In the genomic region with DNA sequence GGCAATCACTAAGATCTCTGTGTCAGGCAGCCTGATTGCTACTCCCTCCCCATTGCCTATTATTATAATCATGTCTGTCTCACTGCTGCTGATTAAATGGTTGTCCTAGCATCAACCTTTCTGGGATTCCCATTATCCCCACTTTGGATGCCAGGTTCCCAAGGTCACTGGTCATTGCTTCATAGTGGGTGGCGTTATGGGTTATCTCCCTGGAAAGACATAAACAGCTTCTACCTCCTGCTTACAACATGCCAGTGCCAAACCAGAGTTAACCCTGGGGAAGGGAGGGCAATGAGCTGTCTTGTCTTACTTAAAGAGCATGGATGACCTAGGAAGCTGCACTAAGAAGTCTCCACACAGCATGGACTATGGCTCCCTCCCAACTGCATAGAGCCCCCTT, we compare ENCODE assay signal across 32 mouse cellular contexts.
"Had no signal": no experiment of that assay in that cellular context is flagged by ENCODE, and none has a peak within 500 bp of the region (broad histone marks: within the 10 kb centered on the region; RNA-seq: fewer than 3 reads in every experiment).

No protein-coding gene starts in this region.

- H3K27me3 ChIP-seq: limb, embryonic 12.5 days; liver, embryonic 12.5 days; liver, embryonic 13.5 days; liver, embryonic 15.5 days; lung, embryonic 15.5 days; midbrain, embryonic 12.5 days; midbrain, embryonic 13.5 days; midbrain, embryonic 15.5 days; neural tube, embryonic 12.5 days had no signal

- H3K9me3 ChIP-seq: limb, embryonic 10.5 days; limb, embryonic 12.5 days; limb, embryonic 13.5 days; limb, embryonic 15.5 days; liver, embryonic 12.5 days; liver, embryonic 13.5 days; liver, embryonic 15.5 days; lung, embryonic 15.5 days; midbrain, embryonic 10.5 days; midbrain, embryonic 12.5 days; midbrain, embryonic 13.5 days; midbrain, embryonic 15.5 days; neural tube, embryonic 12.5 days had no signal

- DNase-seq: left cerebral cortex, postnatal 4 days; liver; liver, embryonic 13.5 days; liver, postnatal 0 days; lung, adult 18-20 months; lung, adult 2 months; lung, embryonic 14.5 days; lung, postnatal 10 days; lung, postnatal 14 days; lung, postnatal 36 days; lung, postnatal 4 days; midbrain, embryonic 14.5 days had no signal

- H3K36me3 ChIP-seq: limb, embryonic 10.5 days; limb, embryonic 12.5 days; limb, embryonic 13.5 days; limb, embryonic 15.5 days; liver, embryonic 12.5 days; liver, embryonic 13.5 days; liver, embryonic 15.5 days; lung, embryonic 15.5 days; midbrain, embryonic 10.5 days; midbrain, embryonic 12.5 days; midbrain, embryonic 13.5 days; midbrain, embryonic 15.5 days; neural tube, embryonic 12.5 days had no signal

- H3K4me1 ChIP-seq: liver, embryonic 12.5 days; liver, embryonic 13.5 days; liver, embryonic 15.5 days; megakaryocyte, embryonic 14.5 days; midbrain, embryonic 12.5 days; midbrain, embryonic 13.5 days; midbrain, embryonic 15.5 days; neural tube, embryonic 12.5 days had no signal

- H3K9ac ChIP-seq: limb, embryonic 12.5 days; limb, embryonic 13.5 days; limb, embryonic 15.5 days; liver, embryonic 12.5 days; liver, embryonic 13.5 days; liver, embryonic 14.5 days; liver, embryonic 15.5 days; liver, postnatal 0 days; lung, embryonic 14.5 days; lung, embryonic 15.5 days; midbrain, embryonic 12.5 days; midbrain, embryonic 13.5 days; midbrain, embryonic 15.5 days; neural tube, embryonic 12.5 days had no signal

- H3K27ac ChIP-seq: left cerebral cortex, adult 2 months; limb, embryonic 10.5 days; limb, embryonic 12.5 days; limb, embryonic 13.5 days; limb, embryonic 15.5 days; liver, embryonic 12.5 days; liver, embryonic 13.5 days; liver, embryonic 14.5 days; liver, embryonic 15.5 days; lung, embryonic 15.5 days; macrophage; midbrain, embryonic 10.5 days; midbrain, embryonic 12.5 days; midbrain, embryonic 13.5 days; midbrain, embryonic 15.5 days; neural tube, embryonic 12.5 days had no signal

- H3K4me3 ChIP-seq: left cerebral cortex, adult 2 months; limb, embryonic 10.5 days; limb, embryonic 12.5 days; limb, embryonic 13.5 days; limb, embryonic 15.5 days; liver, embryonic 12.5 days; liver, embryonic 13.5 days; liver, embryonic 15.5 days; lung, embryonic 15.5 days; megakaryocyte, embryonic 14.5 days; midbrain, embryonic 10.5 days; midbrain, embryonic 12.5 days; midbrain, embryonic 13.5 days; midbrain, embryonic 15.5 days; myocyte; neural tube, embryonic 12.5 days had no signal

- ATAC-seq: liver, embryonic 12.5 days; liver, postnatal 0 days; lung, postnatal 0 days; midbrain, embryonic 13.5 days; midbrain, embryonic 15.5 days; midbrain, embryonic 16.5 days had no signal

- H3K4me2 ChIP-seq: limb, embryonic 12.5 days; limb, embryonic 13.5 days; limb, embryonic 15.5 days; liver, embryonic 12.5 days; liver, embryonic 13.5 days; liver, embryonic 15.5 days; lung, embryonic 14.5 days; lung, embryonic 15.5 days; midbrain, embryonic 11.5 days; midbrain, embryonic 12.5 days; midbrain, embryonic 13.5 days; midbrain, embryonic 15.5 days; neural tube, embryonic 12.5 days had no signal
